Mouse (Mus musculus) CD8-positive naive resting alpha-beta T cell, adult 57 days (primary cell): Measurements from ENCODE around the gene Lzts3. TPM values are rescaled to one million over a fixed set of nuclear protein-coding genes. Genes with fewer than 3 reads are reported as not detected.

Experiments
- total RNA-seq: library from RNA; stranded (reverse); gene quantifications from one replicate; pipeline ENCODE4 v1.2.4, GENCODE M21; 2023

The Lzts3 gene
- 3.7 TPM for total RNA-seq

GRCm38 (mm10) chr2:130642684-130643369 lies at the start of gene Lzts3:
Gene Lzts3 (minus strand): TSS chr2:130642803.

GRCm38 (mm10) chr2:130667559-130667958 lies 25.0 kb upstream of the Lzts3 start, which contains the start of gene Itpa:
Gene Itpa (plus strand): TSS chr2:130667610.

GRCm38 (mm10) chr2:130664102-130664701 lies 21.6 kb upstream of the Lzts3 start, which contains the start of gene Ddrgk1:
Gene Ddrgk1 (minus strand): TSS chr2:130664659.

GRCm38 (mm10) chr2:130629839-130630203 lies 12.8 kb downstream of the Lzts3 start, which contains the start of the genes Fastkd5 and Ubox5:
Gene Fastkd5 (minus strand): TSS chr2:130630027.
Gene Ubox5 (minus strand): TSS chr2:130630038.

Other genes starting within 250 kb of the Lzts3 start
- gene Cpxm1, start 245.2 kb downstream of the Lzts3 start, total RNA-seq: 0.67 TPM
- not detected for gene Gm28372, start 237.6 kb downstream of the Lzts3 start, total RNA-seq
- not detected for gene 1700020A23Rik, start 237.5 kb downstream of the Lzts3 start, total RNA-seq
- gene Tmem239, start 236.3 kb downstream of the Lzts3 start, total RNA-seq: not detected
- 166 TPM for gene Vps16, start 218.5 kb downstream of the Lzts3 start, total RNA-seq
- gene Pced1a, start 218.1 kb downstream of the Lzts3 start, total RNA-seq: 25.7 TPM
- 118 TPM for gene Ptpra, start 192.5 kb downstream of the Lzts3 start, total RNA-seq
- gene Mrps26, start 79.1 kb downstream of the Lzts3 start, total RNA-seq: 57.2 TPM
- gene Oxt, start 66.6 kb downstream of the Lzts3 start, total RNA-seq: not detected
- gene Avp, start 60.2 kb downstream of the Lzts3 start, total RNA-seq: not detected
- gene Fastkd5, start 12.8 kb downstream of the Lzts3 start, total RNA-seq: 7.4 TPM
- gene Ubox5, start 12.8 kb downstream of the Lzts3 start, total RNA-seq: 6.5 TPM
- gene Ddrgk1, start 21.9 kb upstream of the Lzts3 start, total RNA-seq: 130 TPM
- 16.9 TPM for gene Itpa, start 24.8 kb upstream of the Lzts3 start, total RNA-seq
- 0.28 TPM for gene Slc4a11, start 54.7 kb upstream of the Lzts3 start, total RNA-seq